Mouse (Mus musculus) heart, adult 2 months (tissue): ENCODE data around the gene Sars2. TPM values are rescaled to one million over a fixed set of nuclear protein-coding genes. Genes with fewer than 3 reads are reported as not detected.

ENCODE experiments used
- DNase-seq, 2 experiments: peaks; one replicate each; pipeline ENCODE4 v3.0.0; 2021
- H3K27ac ChIP-seq: fragments of 200-600 bp; 2 replicates; pipeline ENCODE4 v1.8.1; 2022
- H3K27me3 ChIP-seq: fragments of 200-500 bp; 2 replicates; pipeline ENCODE4 v1.6.1; 2012; ENCODE audit warnings: mild to moderate bottlenecking, low read length, inconsistent platforms, mixed read lengths; ENCODE audit not compliant: control insufficient read depth, insufficient read depth
- H3K36me3 ChIP-seq: fragments of 200-500 bp; 2 replicates; pipeline ENCODE4 v1.6.1; 2012; ENCODE audit warnings: low read length, inconsistent platforms; ENCODE audit not compliant: control insufficient read depth, insufficient read depth
- H3K4me1 ChIP-seq: fragments of 200-500 bp; 2 replicates; pipeline ENCODE4 v1.6.1; 2011; ENCODE audit warnings: low read length; ENCODE audit not compliant: control insufficient read depth, insufficient read depth
- H3K4me3 ChIP-seq: fragments of 200-600 bp; 2 replicates; pipeline ENCODE4 v1.8.1; 2022
- H3K79me2 ChIP-seq: fragments of 200-500 bp; replicated peaks from 2 replicates; pipeline ENCODE4 v1.6.1; 2012; ENCODE audit warnings: mild to moderate bottlenecking, inconsistent platforms, low read length, moderate library complexity, mixed read lengths; ENCODE audit not compliant: control insufficient read depth, insufficient read depth
- H3K9ac ChIP-seq: fragments of 200-500 bp; 2 replicates; pipeline ENCODE4 v1.6.1; 2012; ENCODE audit warnings: low read depth, mild to moderate bottlenecking, control low read depth, inconsistent platforms, low read length, mixed read lengths
- CTCF ChIP-seq: fragments of 200-600 bp; IDR thresholded peaks from 2 replicates; pipeline ENCODE4 v1.8.1; 2022; ENCODE audit warnings: antibody characterized with exemption, mild to moderate bottlenecking, moderate library complexity
- EP300 ChIP-seq: fragments of 200-500 bp; IDR thresholded peaks from 2 replicates; pipeline ENCODE4 v1.6.1; 2011; ENCODE audit warnings: low read depth, low read length, control low read depth; ENCODE audit not compliant: insufficient read depth
- POLR2A ChIP-seq: fragments of 200-500 bp; IDR thresholded peaks from 2 replicates; pipeline ENCODE4 v1.6.1; 2011; ENCODE audit warnings: mild to moderate bottlenecking, low read depth, low read length, control low read depth; ENCODE audit not compliant: insufficient read depth
- WGBS: fragments of 180-500 bp; shearing (Covaris S2); methylation state at CpG from one replicate; pipeline ENCODE4 v1.1.7; 2018; 5-methylcytosine and 5-hydroxymethylcytosine counted together
- intact Hi-C: fragments of 180-260 bp; cut with DNase I; formaldehyde crosslinking; loops from one replicate; pipeline ENCODE4 v1.15.1; 2025
- polyA plus RNA-seq: library from polyadenylated mRNA; depleted of rRNA; stranded (reverse); fragments of >200 nt; gene quantifications from 2 replicates; pipeline ENCODE4 v1.2.3, GENCODE M21; 2012
- total RNA-seq, 2 experiments: library from RNA; stranded (reverse); gene quantifications; 2 replicates each; pipeline ENCODE4 v1.2.3; 2021

The Sars2 gene
- total and polyA plus RNA-seq, 3 experiments, result 13.7 to 20.2 (median 14.2) TPM

DNA sequence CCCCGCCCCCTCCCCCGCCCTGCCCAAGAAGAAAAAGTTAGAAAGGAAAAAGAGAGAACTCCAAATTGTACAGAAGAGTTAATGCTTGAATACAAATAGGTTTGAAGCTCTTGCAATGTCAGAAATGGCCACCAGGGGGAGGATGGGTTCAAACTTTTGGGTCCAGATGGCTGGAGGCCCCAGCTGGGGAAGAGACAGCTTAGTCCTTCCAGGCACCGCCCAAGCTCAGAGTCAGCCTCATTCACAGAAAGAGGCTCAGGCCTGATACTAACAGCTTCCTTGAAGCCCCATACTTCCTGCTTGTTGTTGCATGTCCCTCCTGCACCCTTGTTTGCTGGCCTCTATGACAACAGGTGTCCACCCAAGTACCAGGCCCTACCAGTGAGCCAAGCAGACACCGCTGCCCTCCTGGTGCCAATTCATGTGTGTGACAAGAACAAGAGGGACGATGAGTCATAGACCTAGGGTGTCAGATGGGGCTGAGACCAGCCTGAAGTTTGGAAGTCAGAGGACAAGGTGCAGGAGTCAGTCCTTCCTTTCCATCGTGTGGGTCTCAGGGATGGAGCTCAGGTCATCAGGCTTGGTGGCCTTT, 38.4 kb downstream of the Sars2 start:
- H3K27me3 ChIP-seq, result no peaks in the 10 kb centered on the region
- H3K9ac ChIP-seq, result no peak overlapping the region
- TF ChIP-seq POLR2A (no peak), CTCF (peak; percentile 78), EP300 (peak; percentile 79; the same call in 1 of the 2 replicates)
- no peak overlapping the region for H3K4me3 ChIP-seq
- WGBS, result 38% methylated on average over 6 of the region's 6 CpGs
- peaks cover 4% of the 10 kb centered on the region for H3K4me1 ChIP-seq
- DNase-seq, result peak; percentile 85 to 88
- no peaks in the 10 kb centered on the region for H3K36me3 ChIP-seq
- intact Hi-C loops, result loop anchor here (1.0 to 2.0 kb wide), 3 partner anchors 17 to 259 kb away; no protein-coding TSS in a partner anchor
- H3K27ac ChIP-seq, result peak overlapping the region; percentile 32
- H3K79me2 ChIP-seq, result no peaks in the 10 kb centered on the region

DNA sequence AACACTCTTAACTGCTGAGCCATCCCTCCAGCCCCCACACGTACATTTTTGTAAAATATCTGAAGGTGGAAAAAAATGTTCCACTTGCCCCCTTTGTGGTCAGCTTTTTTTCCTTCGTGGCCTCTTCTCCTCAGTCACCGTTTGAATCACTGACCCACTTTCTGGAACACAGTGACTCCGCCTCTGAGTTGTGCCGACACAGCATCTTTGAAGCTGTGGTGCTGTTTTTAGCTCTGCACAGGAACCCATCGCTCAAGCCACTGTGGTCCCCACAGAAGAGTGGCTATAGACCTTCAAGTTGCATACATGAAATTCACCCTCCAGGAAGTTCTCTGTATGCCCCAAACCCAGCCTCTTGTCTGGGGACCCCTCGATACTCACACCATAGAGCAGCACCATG, 39.1 kb downstream of the Sars2 start:
- DNase-seq, result peak in 1 of 2 experiments; percentile 56
- Histone ChIP-seq H3K27me3 (no peaks in the 10 kb centered on the region), H3K4me3 (no peak overlapping the region), H3K9ac (no peak overlapping the region), H3K36me3 (no peaks in the 10 kb centered on the region), H3K27ac (peak overlapping the region; percentile 32), H3K4me1 (peaks cover 4% of the 10 kb centered on the region), H3K79me2 (no peaks in the 10 kb centered on the region)
- no peak for TF ChIP-seq EP300
- no peak for TF ChIP-seq CTCF
- no peak for TF ChIP-seq POLR2A
- WGBS, result 49% methylated on average over 7 of the region's 7 CpGs
- intact Hi-C loops, result loop anchor here (1.0 to 2.0 kb wide), 3 partner anchors 16 to 258 kb away; no protein-coding TSS in a partner anchor

DNA sequence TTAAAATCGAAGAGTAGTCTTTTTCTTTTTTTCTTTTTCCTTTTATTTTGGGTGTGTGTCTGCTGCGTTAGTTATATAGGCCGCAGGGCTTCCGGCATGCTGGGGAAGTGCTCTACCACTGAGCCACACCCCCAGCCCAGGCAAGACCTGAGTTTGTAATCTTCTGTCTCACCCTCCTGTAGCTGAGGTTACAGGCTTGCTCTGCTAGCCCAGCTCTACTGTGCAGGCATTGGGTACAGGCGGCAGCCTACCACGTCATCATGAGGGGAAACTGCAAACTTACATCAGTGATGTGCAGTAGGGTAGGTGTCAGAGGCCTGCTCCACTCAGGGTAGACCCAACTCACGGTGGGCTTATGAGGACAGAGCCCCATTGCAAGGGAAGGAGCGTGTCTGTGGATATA, 39.5 kb downstream of the Sars2 start:
- H3K36me3 ChIP-seq, result no peaks in the 10 kb centered on the region
- H3K27ac ChIP-seq, result peak overlapping the region; percentile 29; the same call in 1 of the 2 replicates
- no peak overlapping the region for H3K4me3 ChIP-seq
- WGBS, result 86% methylated on average over 8 of the region's 8 CpGs
- intact Hi-C loops, result loop anchor here (2.0 kb wide), 2 partner anchors 16 to 258 kb away; no protein-coding TSS in a partner anchor
- no peaks in the 10 kb centered on the region for H3K27me3 ChIP-seq
- TF ChIP-seq POLR2A (no peak), EP300 (no peak), CTCF (no peak)
- H3K79me2 ChIP-seq, result no peaks in the 10 kb centered on the region
- no peak overlapping the region for H3K9ac ChIP-seq
- DNase-seq, result peak in 1 of 2 experiments; percentile 60
- H3K4me1 ChIP-seq, result peaks cover 4% of the 10 kb centered on the region

- Histone ChIP-seq H3K4me1 (peaks cover 6% of the 10 kb centered on the region), H3K9ac (no peak overlapping the region), H3K27me3 (no peaks in the 10 kb centered on the region), H3K27ac (no peak overlapping the region), H3K4me3 (no peak overlapping the region), H3K79me2 (no peaks in the 10 kb centered on the region), H3K36me3 (no peaks in the 10 kb centered on the region)
- 90% methylated on average over 5 of the region's 5 CpGs for WGBS
- DNase-seq, result no peak
- intact Hi-C loops, result no loop called here
- no peak for TF ChIP-seq CTCF
Measured at GRCm38 (mm10) chr7:28785161-28785560, 43.4 kb downstream of the Sars2 start.

- intact Hi-C loops, result no loop called here
- no peaks in the 10 kb centered on the region for H3K79me2 ChIP-seq
Measured at GRCm38 (mm10) chr7:28787884-28788283, 46.1 kb downstream of the Sars2 start.

DNA sequence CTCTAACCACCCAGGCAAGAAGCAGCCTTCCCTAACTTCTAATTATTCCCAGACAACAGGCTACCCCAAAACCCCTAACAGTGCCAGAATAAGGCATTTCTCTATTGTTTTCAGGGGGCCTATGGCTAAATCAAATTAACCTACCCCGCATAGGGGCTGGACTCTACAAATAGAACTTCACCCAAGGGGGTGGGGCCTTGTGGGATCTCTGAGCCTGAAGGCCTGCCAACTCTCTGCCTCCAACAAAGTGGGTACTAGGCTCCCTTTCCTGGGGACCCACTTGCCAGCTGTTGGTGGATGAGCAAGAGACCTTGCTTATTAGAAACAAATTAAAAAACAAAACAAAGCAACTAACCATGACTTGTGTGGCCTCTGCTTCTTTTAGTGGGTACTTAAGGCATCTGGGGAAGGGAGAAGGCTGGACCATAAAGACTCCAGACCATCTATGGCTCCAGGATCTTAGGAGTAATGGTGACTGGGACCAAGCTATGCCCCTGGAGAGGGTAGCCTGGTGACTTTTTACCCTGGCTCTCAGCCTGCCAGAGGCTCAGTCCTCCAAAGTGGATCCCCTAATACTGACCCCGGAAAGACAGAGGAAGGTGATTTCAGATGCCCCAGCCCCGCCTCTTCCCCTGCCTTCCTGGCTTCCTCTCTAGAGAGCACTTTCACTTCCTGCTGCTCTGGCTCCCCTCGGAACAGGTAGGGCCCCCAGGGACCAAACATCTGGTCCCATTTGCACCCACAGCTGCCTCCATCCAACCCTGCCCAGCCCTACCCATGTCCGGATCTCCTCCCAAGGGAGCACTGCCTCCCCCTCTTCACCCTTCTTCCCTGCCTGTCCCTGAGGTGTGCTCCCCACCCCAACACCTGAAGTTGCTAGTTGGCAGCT, 46.8 kb downstream of the Sars2 start, which contains the start of gene Rinl:
Gene Rinl, plus strand, starts transcription at position 663 of the 889 bp plus-strand sequence.
- intact Hi-C loops, result no loop called here
- DNase-seq, result peak in 1 of 2 experiments; percentile 67
- no peak for TF ChIP-seq CTCF
- TF ChIP-seq EP300, result no peak
- TF ChIP-seq POLR2A, result no peak
- Histone ChIP-seq H3K27ac (no peak within 1 kb of the TSS), H3K36me3 (no peaks in the 10 kb centered on the region), H3K9ac (no peak within 1 kb of the TSS; the same call in 1 of the 2 replicates), H3K79me2 (no peaks in the 10 kb centered on the region), H3K4me1 (peaks cover 3% of the 10 kb centered on the region; the same call in 1 of the 2 replicates), H3K27me3 (no peaks in the 10 kb centered on the region), H3K4me3 (no peak within 1 kb of the TSS)
- WGBS, result 52% methylated on average over 5 of the region's 5 CpGs

More at GRCm38 (mm10) chr7:28787884-28788283, 46.1 kb downstream of the Sars2 start:
- Histone ChIP-seq H3K4me1 (peaks cover 3% of the 10 kb centered on the region; the same call in 1 of the 2 replicates), H3K36me3 (no peaks in the 10 kb centered on the region), H3K4me3 (no peak overlapping the region), H3K27ac (no peak overlapping the region), H3K9ac (no peak overlapping the region), H3K27me3 (no peaks in the 10 kb centered on the region)
- 89% methylated on average over 9 of the region's 9 CpGs for WGBS
- no peak for TF ChIP-seq EP300
- TF ChIP-seq CTCF, result no peak
- TF ChIP-seq POLR2A, result no peak
- DNase-seq, result no peak
